Mouse (Mus musculus) left cerebral cortex, adult 11 months (tissue): Measurements from ENCODE around the gene Kif6.

Experiments
- DNase-seq: peaks from one replicate; pipeline ENCODE4 v3.0.0; 2022; ENCODE audit warnings: low spot score

Gene Kif6

GRCm38 (mm10) chr17:49614577-49615235, at the start of gene Kif6:
Gene Kif6, plus strand, starts transcription at chr17:49615136.
- peak; percentile 76 for DNase-seq

- no peak for DNase-seq
These were observed 46.2 kb upstream of the Kif6 start for GRCm38 (mm10) chr17:49568717-49569116.

- no peak for DNase-seq
These were observed 37.6 kb upstream of the Kif6 start for GRCm38 (mm10) chr17:49577321-49577720.

GRCm38 (mm10) chr17:49582471-49582870, 32.5 kb upstream of the Kif6 start:
- DNase-seq, result no peak

- DNase-seq, result peak; percentile 31
These were observed 24.9 kb upstream of the Kif6 start for GRCm38 (mm10) chr17:49590051-49590450.

- DNase-seq, result no peak
These were observed 9.5 kb upstream of the Kif6 start for GRCm38 (mm10) chr17:49605397-49605796.

- no peak for DNase-seq
These were observed 7.4 kb upstream of the Kif6 start for GRCm38 (mm10) chr17:49607351-49608027.

- DNase-seq, result no peak
These were observed 4.6 kb upstream of the Kif6 start for GRCm38 (mm10) chr17:49610296-49610695.

- DNase-seq, result no peak
These were observed 310 bp downstream of the Kif6 start for GRCm38 (mm10) chr17:49615241-49615651.

- no peak for DNase-seq
These were observed 9.6 kb downstream of the Kif6 start for GRCm38 (mm10) chr17:49624572-49624971.

- DNase-seq, result no peak
These were observed 12.3 kb downstream of the Kif6 start for GRCm38 (mm10) chr17:49627011-49627794.

GRCm38 (mm10) chr17:49628875-49629274, 13.9 kb downstream of the Kif6 start:
- DNase-seq, result no peak

GRCm38 (mm10) chr17:49633041-49633440, 18.1 kb downstream of the Kif6 start:
- DNase-seq, result no peak

- no peak for DNase-seq
These were observed 27.0 kb downstream of the Kif6 start for GRCm38 (mm10) chr17:49641903-49642302.

- DNase-seq, result no peak
These were observed 27.4 kb downstream of the Kif6 start for GRCm38 (mm10) chr17:49642336-49642735.

- peak; percentile 22 for DNase-seq
These were observed 28.1 kb downstream of the Kif6 start for GRCm38 (mm10) chr17:49642889-49643490.

- no peak for DNase-seq
These were observed 31.3 kb downstream of the Kif6 start for GRCm38 (mm10) chr17:49646267-49646666.

GRCm38 (mm10) chr17:49648970-49649369, 34.0 kb downstream of the Kif6 start:
- no peak for DNase-seq

GRCm38 (mm10) chr17:49649394-49649793, 34.5 kb downstream of the Kif6 start:
- DNase-seq, result no peak

GRCm38 (mm10) chr17:49650366-49650765, 35.4 kb downstream of the Kif6 start:
- DNase-seq, result no peak

- DNase-seq, result peak; percentile 10
These were observed 37.4 kb downstream of the Kif6 start for GRCm38 (mm10) chr17:49652357-49652756.

GRCm38 (mm10) chr17:49652800-49653199, 37.9 kb downstream of the Kif6 start:
- no peak for DNase-seq
